Mouse (Mus musculus): ENCODE data around the gene Synpo2l. TPM values are rescaled to one million over a fixed set of nuclear protein-coding genes. Genes with fewer than 3 reads are reported as not detected.

Gene Synpo2l
- polyA plus RNA-seq, 1 experiment = 0.33 TPM

- TF ChIP-seq POLR2A (IDR thresholded peaks at IDR 0.05; ENCODE audit: low read depth, low read length) (no peak), CTCF (IDR thresholded peaks at IDR 0.05; ENCODE audit: borderline replicate concordance, insufficient read depth, low read length) (no peak)
- peaks cover 4% of the 10 kb centered on the region for H3K4me1 ChIP-seq (ENCODE audit: control insufficient read depth, insufficient read depth, low read length)
- no peak overlapping the region for H3K27ac ChIP-seq (ENCODE audit: insufficient read depth, low read length)
Observed at GRCm38 (mm10) chr14:20635546-20635945, 32.6 kb downstream of the Synpo2l start.

DNA sequence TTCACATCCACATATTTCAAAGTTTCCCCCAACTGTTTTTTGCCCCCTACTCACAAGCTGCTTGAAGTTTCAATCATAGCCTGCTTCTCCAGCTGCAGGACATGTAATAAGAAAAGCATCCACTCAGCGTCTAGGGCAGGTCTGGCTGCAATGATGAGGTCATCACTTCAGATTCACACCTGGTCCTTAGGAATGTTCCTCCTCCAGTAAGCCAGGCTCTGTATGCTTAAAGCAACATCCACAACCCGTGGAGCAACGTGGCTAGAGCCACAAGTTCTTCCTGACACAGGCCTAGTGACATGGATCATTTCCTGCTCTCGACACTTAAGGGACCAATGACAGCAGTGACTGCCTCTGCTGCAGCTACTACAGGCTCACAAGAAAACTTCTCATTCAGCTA lies 36.9 kb downstream of the Synpo2l start:
- Histone ChIP-seq H3K4me3 (ENCODE audit: insufficient read depth, low read length) (no peak overlapping the region), H3K27ac (ENCODE audit: insufficient read depth, low read length) (no peak overlapping the region), H3K4me1 (ENCODE audit: control insufficient read depth, insufficient read depth, low read length) (peaks cover 4% of the 10 kb centered on the region)
- TF ChIP-seq POLR2A (IDR thresholded peaks at IDR 0.05; ENCODE audit: low read depth, low read length) (no peak), CTCF (IDR thresholded peaks at IDR 0.05; ENCODE audit: borderline replicate concordance, insufficient read depth, low read length) (no peak)

More at GRCm38 (mm10) chr14:20635546-20635945, 32.6 kb downstream of the Synpo2l start:
- H3K4me3 ChIP-seq (ENCODE audit: insufficient read depth, low read length) = no peak overlapping the region

DNA sequence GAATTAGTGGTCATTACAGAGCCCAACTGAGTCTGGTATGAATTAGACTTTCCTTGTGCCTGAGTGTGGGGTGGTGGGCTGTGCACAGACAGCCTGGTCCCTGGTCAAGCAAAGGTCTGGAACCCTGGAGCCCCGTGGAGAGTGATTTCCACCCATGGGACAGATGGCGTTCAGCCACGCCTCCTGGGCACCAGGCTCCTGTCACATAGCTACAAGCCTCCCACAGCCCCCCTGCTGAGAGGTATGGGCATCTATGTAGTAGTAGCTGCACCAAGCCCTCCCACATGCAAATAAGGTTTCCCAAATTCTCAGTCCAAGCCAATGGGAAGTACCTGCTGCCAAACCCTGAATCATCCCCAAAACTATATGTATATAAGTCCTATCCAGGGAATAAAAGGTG lies 41.2 kb downstream of the Synpo2l start:
- H3K27ac ChIP-seq (ENCODE audit: insufficient read depth, low read length) = no peak overlapping the region
- no peak overlapping the region for H3K4me3 ChIP-seq (ENCODE audit: insufficient read depth, low read length)
- peaks cover 4% of the 10 kb centered on the region for H3K4me1 ChIP-seq (ENCODE audit: control insufficient read depth, insufficient read depth, low read length)
- TF ChIP-seq POLR2A (IDR thresholded peaks at IDR 0.05; ENCODE audit: low read depth, low read length) (no peak), CTCF (IDR thresholded peaks at IDR 0.05; ENCODE audit: borderline replicate concordance, insufficient read depth, low read length) (no peak)

GRCm38 (mm10) chr14:20626447-20626846 lies 41.7 kb downstream of the Synpo2l start:
- TF ChIP-seq POLR2A (IDR thresholded peaks at IDR 0.05; ENCODE audit: low read depth, low read length) = no peak
- no peak for TF ChIP-seq CTCF (IDR thresholded peaks at IDR 0.05; ENCODE audit: borderline replicate concordance, insufficient read depth, low read length)
- Histone ChIP-seq H3K4me3 (ENCODE audit: insufficient read depth, low read length) (no peak overlapping the region), H3K4me1 (ENCODE audit: control insufficient read depth, insufficient read depth, low read length) (peaks cover 4% of the 10 kb centered on the region), H3K27ac (ENCODE audit: insufficient read depth, low read length) (no peak overlapping the region)

DNA sequence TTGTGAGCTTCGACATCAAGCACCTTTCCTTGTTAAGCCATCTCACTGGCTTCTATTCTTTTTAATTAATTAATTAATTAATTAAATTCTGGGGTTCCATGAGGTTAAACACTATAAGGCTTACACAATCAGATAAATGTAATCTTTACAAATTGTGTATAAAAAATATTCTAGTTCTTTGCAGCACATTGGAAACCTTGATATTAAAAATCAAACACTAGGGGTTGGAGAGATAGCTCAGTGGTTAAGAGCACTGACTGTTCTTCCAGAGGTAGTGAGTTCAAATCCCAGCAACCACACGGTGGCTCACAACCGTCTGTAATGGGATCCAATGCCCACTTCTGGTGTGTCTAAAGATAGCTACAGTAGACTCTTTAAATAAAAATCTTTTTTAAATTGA lies 45.2 kb downstream of the Synpo2l start:
- Histone ChIP-seq H3K27ac (ENCODE audit: insufficient read depth, low read length) (no peak overlapping the region), H3K4me1 (ENCODE audit: control insufficient read depth, insufficient read depth, low read length) (no peaks in the 10 kb centered on the region), H3K4me3 (ENCODE audit: insufficient read depth, low read length) (no peak overlapping the region)
- TF ChIP-seq POLR2A (IDR thresholded peaks at IDR 0.05; ENCODE audit: low read depth, low read length) = no peak
- TF ChIP-seq CTCF (IDR thresholded peaks at IDR 0.05; ENCODE audit: borderline replicate concordance, insufficient read depth, low read length) = no peak

DNA sequence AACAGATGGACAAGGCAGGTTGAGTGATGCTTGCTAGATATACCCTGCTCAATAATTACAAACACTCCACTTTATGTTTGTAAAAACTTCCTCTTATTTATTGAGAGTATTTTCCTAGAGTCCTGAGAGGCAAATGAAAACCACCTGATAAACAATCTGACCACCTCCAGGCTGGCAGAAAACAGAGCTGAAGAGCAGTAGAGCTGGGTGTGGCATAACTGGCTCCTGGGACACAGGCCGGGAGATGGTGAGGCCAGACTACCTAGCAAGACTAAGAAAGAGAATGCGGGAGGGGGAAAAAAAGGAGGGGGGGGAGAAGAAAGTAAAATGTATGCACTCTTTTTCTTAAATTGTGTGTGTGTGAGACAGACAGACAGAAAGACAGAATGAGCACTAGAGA lies 45.7 kb downstream of the Synpo2l start:
- no peak for TF ChIP-seq POLR2A (IDR thresholded peaks at IDR 0.05; ENCODE audit: low read depth, low read length)
- TF ChIP-seq CTCF (IDR thresholded peaks at IDR 0.05; ENCODE audit: borderline replicate concordance, insufficient read depth, low read length) = no peak

GRCm38 (mm10) chr14:20621903-20622302 lies 46.3 kb downstream of the Synpo2l start:
- Histone ChIP-seq H3K4me3 (ENCODE audit: insufficient read depth, low read length) (no peak overlapping the region), H3K4me1 (ENCODE audit: control insufficient read depth, insufficient read depth, low read length) (no peaks in the 10 kb centered on the region), H3K27ac (ENCODE audit: insufficient read depth, low read length) (no peak overlapping the region)
- TF ChIP-seq POLR2A (IDR thresholded peaks at IDR 0.05; ENCODE audit: low read depth, low read length) (no peak), CTCF (IDR thresholded peaks at IDR 0.05; ENCODE audit: borderline replicate concordance, insufficient read depth, low read length) (no peak)

More for the DNA sequence above, 45.7 kb downstream of the Synpo2l start:
- Histone ChIP-seq H3K4me1 (ENCODE audit: control insufficient read depth, insufficient read depth, low read length) (no peaks in the 10 kb centered on the region), H3K27ac (ENCODE audit: insufficient read depth, low read length) (no peak overlapping the region), H3K4me3 (ENCODE audit: insufficient read depth, low read length) (no peak overlapping the region)

GRCm38 (mm10) chr14:20619131-20619530 lies 49.0 kb downstream of the Synpo2l start:
- no peak overlapping the region for H3K4me3 ChIP-seq (ENCODE audit: insufficient read depth, low read length)
- H3K4me1 ChIP-seq (ENCODE audit: control insufficient read depth, insufficient read depth, low read length) = no peaks in the 10 kb centered on the region
- no peak overlapping the region for H3K27ac ChIP-seq (ENCODE audit: insufficient read depth, low read length)
- TF ChIP-seq CTCF (IDR thresholded peaks at IDR 0.05; ENCODE audit: borderline replicate concordance, insufficient read depth, low read length) = no peak

GRCm38 (mm10) chr14:20618211-20618610 lies 49.9 kb downstream of the Synpo2l start:
- Histone ChIP-seq H3K27ac (ENCODE audit: insufficient read depth, low read length) (no peak overlapping the region), H3K4me3 (ENCODE audit: insufficient read depth, low read length) (no peak overlapping the region), H3K4me1 (ENCODE audit: control insufficient read depth, insufficient read depth, low read length) (no peaks in the 10 kb centered on the region)

DNA sequence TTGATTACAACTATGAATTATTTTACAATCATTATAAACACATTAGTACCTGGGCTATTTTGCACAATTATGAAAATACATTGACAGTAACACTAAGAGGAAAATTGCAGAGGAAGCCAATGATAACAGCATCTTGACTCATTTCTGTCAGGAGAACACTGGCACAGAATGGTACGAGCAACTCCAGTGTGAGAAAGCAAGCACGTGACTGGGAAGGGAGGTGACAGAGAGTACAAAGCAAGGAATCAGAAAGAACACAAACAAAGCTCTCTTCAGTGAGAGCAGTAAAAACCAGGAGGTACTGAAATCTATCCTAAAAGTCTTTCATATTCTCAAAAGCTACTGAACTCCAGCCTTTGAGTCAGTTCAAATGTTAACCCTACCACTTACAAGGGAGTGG lies 51.7 kb downstream of the Synpo2l start:
- H3K4me3 ChIP-seq (ENCODE audit: insufficient read depth, low read length) = no peak overlapping the region
- no peak overlapping the region for H3K27ac ChIP-seq (ENCODE audit: insufficient read depth, low read length)
- TF ChIP-seq CTCF (IDR thresholded peaks at IDR 0.05; ENCODE audit: borderline replicate concordance, insufficient read depth, low read length) (no peak), POLR2A (IDR thresholded peaks at IDR 0.05; ENCODE audit: low read depth, low read length) (no peak)
- H3K4me1 ChIP-seq (ENCODE audit: control insufficient read depth, insufficient read depth, low read length) = no peaks in the 10 kb centered on the region

More at GRCm38 (mm10) chr14:20618211-20618610, 49.9 kb downstream of the Synpo2l start:
- TF ChIP-seq CTCF (IDR thresholded peaks at IDR 0.05; ENCODE audit: borderline replicate concordance, insufficient read depth, low read length) = no peak
- no peak for TF ChIP-seq POLR2A (IDR thresholded peaks at IDR 0.05; ENCODE audit: low read depth, low read length)

DNA sequence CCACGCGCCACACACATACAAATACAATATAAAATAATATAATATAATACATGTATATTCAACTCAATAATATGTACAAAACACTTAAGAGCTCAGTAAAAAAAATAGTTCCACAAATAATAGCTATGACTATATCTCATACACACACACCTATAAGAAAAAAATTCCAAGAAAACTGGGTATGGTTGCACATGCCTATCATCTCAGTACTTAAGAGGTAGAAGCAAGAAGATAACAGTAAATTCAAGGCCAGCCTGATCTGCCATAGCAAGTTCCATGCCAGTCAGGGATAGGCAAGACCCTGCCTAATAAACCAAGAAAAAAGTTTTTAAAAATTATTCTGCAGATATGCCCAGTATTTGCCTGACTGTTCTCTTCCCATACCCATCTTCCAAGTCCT lies 53.1 kb downstream of the Synpo2l start:
- Histone ChIP-seq H3K4me1 (ENCODE audit: control insufficient read depth, insufficient read depth, low read length) (no peaks in the 10 kb centered on the region), H3K27ac (ENCODE audit: insufficient read depth, low read length) (no peak overlapping the region), H3K4me3 (ENCODE audit: insufficient read depth, low read length) (no peak overlapping the region)
- TF ChIP-seq CTCF (IDR thresholded peaks at IDR 0.05; ENCODE audit: borderline replicate concordance, insufficient read depth, low read length) = no peak
- TF ChIP-seq POLR2A (IDR thresholded peaks at IDR 0.05; ENCODE audit: low read depth, low read length) = no peak

All from embryonic fibroblast, embryonic 13.5 days (primary cell).